Mouse (Mus musculus): ENCODE data around the gene Vrk1.
A peak's percentile ranks its signal among the peaks of the same experiment; 100 is the strongest.

Vrk1 gene

GRCm38 (mm10) chr12:105997028-105997786 is 12.8 kb upstream of the Vrk1 start:
- DNase-seq (ENCODE audit: low spot score in 2 of 2): no peak

DNA sequence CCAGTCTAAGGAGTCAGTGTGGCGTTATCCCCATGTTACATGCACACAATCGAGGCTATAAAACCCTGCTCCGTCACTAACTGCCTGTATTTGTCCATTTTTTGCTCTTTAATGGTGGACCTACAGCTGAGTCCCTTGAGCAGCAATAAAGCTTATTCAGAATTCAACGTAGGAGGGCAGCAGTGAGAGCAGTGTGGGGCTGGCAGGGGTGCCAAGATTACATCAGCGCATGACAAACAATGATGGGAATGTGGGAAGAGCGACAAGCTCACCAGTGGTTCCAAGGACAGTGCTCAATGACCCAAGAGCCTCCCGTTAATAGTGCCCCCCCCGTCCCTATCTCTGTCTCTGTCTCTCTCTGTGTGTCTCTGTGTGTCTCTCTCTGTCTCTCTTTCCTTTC is 8.3 kb upstream of the Vrk1 start:
- no peak for DNase-seq (ENCODE audit: low spot score in 2 of 2)

DNA sequence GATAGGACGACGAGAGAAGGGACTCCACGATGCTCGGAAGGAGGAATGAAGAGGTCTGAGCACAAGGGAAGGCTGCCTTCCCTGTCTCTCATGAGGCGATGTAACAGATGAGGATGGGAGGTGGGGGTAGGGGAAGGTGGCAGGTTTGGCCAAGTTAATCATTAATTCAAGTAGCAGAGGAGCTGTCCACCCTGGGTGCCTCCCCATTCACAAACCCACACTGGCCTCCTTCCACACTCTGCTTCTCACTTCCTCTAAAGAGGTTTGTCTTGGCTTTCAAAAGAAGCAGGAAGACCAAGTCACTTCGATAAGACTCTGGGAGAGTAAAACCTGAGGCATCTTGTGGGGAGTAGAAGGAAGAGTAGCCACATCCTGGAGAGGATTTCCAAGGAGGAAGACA is 5.3 kb upstream of the Vrk1 start:
- no peak for DNase-seq (ENCODE audit: low spot score in 2 of 2)

DNA sequence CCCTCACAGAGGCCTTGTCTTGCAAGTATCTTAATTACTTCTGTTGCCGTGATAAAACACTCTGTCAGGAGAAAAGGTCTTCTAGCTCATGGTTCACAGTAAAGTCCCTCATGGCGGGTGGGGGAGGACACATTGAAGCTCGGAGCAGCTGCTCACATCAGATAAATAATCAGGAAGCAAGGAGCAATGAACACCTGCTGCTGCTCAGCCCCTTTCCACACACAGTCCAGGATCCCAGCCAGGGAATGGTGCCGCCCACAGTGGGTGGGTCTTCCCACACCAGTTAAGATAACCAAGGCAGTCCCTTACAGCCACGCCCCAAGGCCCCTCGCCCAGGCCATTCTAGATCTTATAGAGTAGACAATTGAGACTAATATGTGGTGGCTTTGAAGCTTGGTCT is 3.8 kb upstream of the Vrk1 start:
- DNase-seq (ENCODE audit: low spot score in 2 of 2): peak in 1 of 2 experiments; percentile 39

GRCm38 (mm10) chr12:106008348-106009050 is 1.5 kb upstream of the Vrk1 start:
- no peak for DNase-seq (ENCODE audit: low spot score in 2 of 2)

- DNase-seq (ENCODE audit: low spot score in 2 of 2): no peak
Observed at GRCm38 (mm10) chr12:106009122-106009870, 732 bp upstream of the Vrk1 start.

DNA sequence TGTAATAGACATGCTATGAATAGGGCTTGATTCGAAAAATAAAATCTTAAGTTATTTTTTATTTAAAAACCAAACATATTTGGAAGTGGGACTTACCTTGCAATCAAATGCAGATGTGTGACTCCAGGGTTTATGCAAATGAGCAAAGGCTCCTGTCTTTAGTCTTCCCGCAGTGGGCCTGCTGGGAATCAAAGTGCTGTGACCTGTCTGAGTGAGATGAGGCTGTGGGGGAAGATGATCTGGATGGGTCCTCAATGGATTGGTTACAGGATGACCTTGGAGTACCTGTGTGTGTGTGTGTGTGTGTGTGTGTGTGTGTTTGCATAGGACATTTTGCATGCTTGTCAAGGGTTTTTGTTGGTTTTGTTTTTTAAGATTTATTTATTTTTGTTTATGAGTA is 2.1 kb downstream of the Vrk1 start:
- no peak for DNase-seq (ENCODE audit: low spot score in 2 of 2)

GRCm38 (mm10) chr12:106016265-106017012 is 6.4 kb downstream of the Vrk1 start:
- DNase-seq (ENCODE audit: low spot score in 2 of 2): no peak

- DNase-seq (ENCODE audit: low spot score in 2 of 2): no peak
Observed at GRCm38 (mm10) chr12:106020063-106020462, 10.0 kb downstream of the Vrk1 start.

GRCm38 (mm10) chr12:106023652-106024051 is 13.6 kb downstream of the Vrk1 start:
- DNase-seq (ENCODE audit: low spot score in 2 of 2): no peak

DNA sequence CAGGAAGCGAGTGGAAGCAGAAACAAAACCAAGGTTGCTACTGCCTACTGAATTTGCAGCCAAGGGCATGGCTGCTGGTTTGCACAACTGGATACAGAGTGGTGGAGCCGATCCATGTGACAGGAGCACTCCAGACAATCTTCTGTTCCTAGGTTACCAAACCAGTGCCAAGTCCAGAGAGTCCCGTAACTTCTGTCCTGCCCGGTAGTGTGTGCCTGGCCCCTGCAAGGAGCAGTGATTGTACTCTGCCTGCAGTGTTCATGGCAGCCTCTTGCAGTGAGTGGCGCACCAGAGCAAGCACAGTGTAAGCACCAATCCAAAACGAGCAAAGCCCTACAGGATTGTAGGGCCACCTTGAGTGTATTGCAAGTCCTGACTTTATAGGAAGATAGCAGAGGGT is 15.4 kb downstream of the Vrk1 start:
- DNase-seq (ENCODE audit: low spot score in 2 of 2): peak in 1 of 2 experiments; percentile 45

GRCm38 (mm10) chr12:106026385-106027134 is 16.5 kb downstream of the Vrk1 start:
- peak in 1 of 2 experiments; percentile 50 for DNase-seq (ENCODE audit: low spot score in 2 of 2)

GRCm38 (mm10) chr12:106027372-106027771 is 17.3 kb downstream of the Vrk1 start:
- no peak for DNase-seq (ENCODE audit: low spot score in 2 of 2)

DNA sequence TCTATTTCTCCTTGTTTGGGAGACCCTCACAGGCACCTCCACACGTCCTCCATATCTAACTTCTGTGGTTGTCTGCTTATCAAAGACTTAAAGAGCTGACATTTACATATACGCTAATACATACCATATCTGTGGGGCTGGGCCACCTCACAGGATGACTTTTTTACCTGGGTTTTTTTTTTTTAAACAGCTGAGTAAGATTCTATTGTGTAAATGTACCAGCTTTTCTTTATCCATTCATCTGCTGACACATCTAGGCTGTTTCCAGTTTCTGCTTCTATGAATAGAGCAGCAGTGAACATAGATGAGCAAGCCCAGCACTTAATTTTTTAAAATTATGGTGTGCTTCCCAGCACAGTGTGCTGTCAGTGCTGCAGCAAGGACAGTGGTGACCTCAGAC is 19.6 kb downstream of the Vrk1 start:
- no peak for DNase-seq (ENCODE audit: low spot score in 2 of 2)

GRCm38 (mm10) chr12:106030146-106030745 is 20.2 kb downstream of the Vrk1 start:
- DNase-seq (ENCODE audit: low spot score in 2 of 2): no peak

- DNase-seq (ENCODE audit: low spot score in 2 of 2): no peak
Observed at GRCm38 (mm10) chr12:106030796-106031195, 20.8 kb downstream of the Vrk1 start.

DNA sequence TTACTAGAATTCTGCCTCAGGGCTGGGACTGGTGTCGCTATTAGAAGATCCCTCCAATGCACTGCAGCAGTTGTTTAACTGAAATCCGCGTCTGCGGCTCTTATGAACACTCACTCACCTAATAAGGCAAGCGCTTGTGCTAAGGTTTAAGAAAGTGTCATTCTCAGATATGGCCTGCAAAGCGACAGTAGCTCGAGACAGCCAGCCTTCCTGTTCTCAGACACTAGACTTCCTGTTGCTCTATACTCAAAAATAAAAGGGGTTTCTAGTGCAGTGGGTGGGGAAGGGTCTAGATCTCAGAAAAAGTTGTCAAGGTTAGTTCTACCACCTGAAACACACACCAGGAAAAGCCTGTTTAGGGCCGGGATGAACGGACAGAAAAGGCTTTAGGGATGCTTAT is 21.9 kb downstream of the Vrk1 start:
- no peak for DNase-seq (ENCODE audit: low spot score in 2 of 2)

GRCm38 (mm10) chr12:106032361-106032760 is 22.3 kb downstream of the Vrk1 start:
- no peak for DNase-seq (ENCODE audit: low spot score in 2 of 2)

GRCm38 (mm10) chr12:106034267-106034666 is 24.2 kb downstream of the Vrk1 start:
- DNase-seq (ENCODE audit: low spot score in 2 of 2): no peak

- DNase-seq (ENCODE audit: low spot score in 2 of 2): no peak
Observed at GRCm38 (mm10) chr12:106034761-106035160, 24.7 kb downstream of the Vrk1 start.

DNA sequence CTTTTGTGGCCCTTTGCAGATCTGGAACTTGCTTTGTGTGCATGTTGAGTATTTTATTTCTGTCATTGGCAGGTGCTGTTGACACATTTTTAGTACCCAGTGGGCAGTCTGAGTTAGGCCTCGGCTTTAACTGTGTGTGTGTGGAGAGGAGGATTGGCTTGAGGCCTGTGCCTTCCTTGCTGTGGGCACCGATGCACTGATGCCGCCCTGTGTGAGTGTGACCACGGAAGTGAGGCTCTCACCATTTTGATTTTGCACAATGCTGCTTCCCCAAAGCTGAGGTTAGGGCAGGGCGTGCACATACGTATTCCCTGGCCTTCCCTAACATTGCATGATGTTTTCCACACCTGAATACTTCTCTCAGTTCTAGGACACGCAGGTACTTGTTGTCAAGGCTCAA is 30.2 kb downstream of the Vrk1 start:
- no peak for DNase-seq (ENCODE audit: low spot score in 2 of 2)
